Mouse (Mus musculus) liver, postnatal 0 days (tissue): ENCODE data around the gene Zc3h7b. TPM values are rescaled to one million over a fixed set of nuclear protein-coding genes. Genes with fewer than 3 reads are reported as not detected.

Experiments used
- ATAC-seq: fragments of 200-750 bp; cut with Nextera tagmentation; 2 replicates; pipeline ENCODE4 v1.8.0; 2017; ENCODE audit warnings: mild to moderate bottlenecking, moderate library complexity
- DNase-seq: peaks from one replicate; pipeline ENCODE4 v3.0.0-alpha.2; 2016
- H3K27ac ChIP-seq: fragments of 300-500 bp; sonication (generic); 2 replicates; pipeline ENCODE4 v1.5.1; 2014; ENCODE audit warnings: antibody characterized with exemption, moderate library complexity, mild to moderate bottlenecking, low read depth
- H3K27me3 ChIP-seq: fragments of 300-500 bp; sonication (generic); 2 replicates; pipeline ENCODE4 v1.6.1; 2014; ENCODE audit warnings: low read length, control low read depth, mixed read lengths; ENCODE audit not compliant: insufficient read depth
- H3K36me3 ChIP-seq: fragments of 300-500 bp; sonication (generic); replicated peaks from 2 replicates; pipeline ENCODE4 v1.6.1; 2014; ENCODE audit warnings: mild to moderate bottlenecking, control low read depth, low read length, moderate library complexity, mixed read lengths; ENCODE audit not compliant: insufficient read depth
- H3K4me1 ChIP-seq: fragments of 300-500 bp; sonication (generic); 2 replicates; pipeline ENCODE4 v1.6.1; 2014; ENCODE audit warnings: antibody characterized with exemption, mild to moderate bottlenecking, control low read depth; ENCODE audit not compliant: insufficient read depth
- H3K4me2 ChIP-seq: fragments of 300-500 bp; sonication (generic); 2 replicates; pipeline ENCODE4 v1.6.1; 2014; ENCODE audit warnings: low read depth, mild to moderate bottlenecking, low read length, moderate library complexity, mixed read lengths
- H3K4me3 ChIP-seq: fragments of 300-500 bp; sonication (generic); 2 replicates; pipeline ENCODE4 v1.5.1; 2014; ENCODE audit warnings: low read depth, low read length
- H3K9ac ChIP-seq: fragments of 300-500 bp; sonication (generic); replicated peaks from 2 replicates; pipeline ENCODE4 v1.6.1; 2014; ENCODE audit warnings: mild to moderate bottlenecking, moderate library complexity
- H3K9me3 ChIP-seq: fragments of 300-500 bp; sonication (generic); 2 replicates; pipeline ENCODE4 v1.6.1; 2016; ENCODE audit warnings: mild to moderate bottlenecking, control low read depth, low read length, mixed read lengths
- CTCF ChIP-seq: sonication (generic); IDR thresholded peaks from 2 replicates; pipeline ENCODE4 v1.5.1; 2016; ENCODE audit warnings: antibody characterized with exemption, low read depth
- EP300 ChIP-seq: IDR thresholded peaks from 2 replicates; pipeline ENCODE4 v1.6.1; 2016; ENCODE audit warnings: antibody characterized with exemption, low read depth, mild to moderate bottlenecking
- WGBS: fragments of 180-500 bp; shearing (Covaris S2); extraction: QIAGEN DNeasy Blood & Tissue Kit; methylation state at CpG from one replicate; pipeline ENCODE4 v1.1.7; 2014; ENCODE audit not compliant: insufficient replicate concordance; 5-methylcytosine and 5-hydroxymethylcytosine counted together
- polyA plus RNA-seq: library from polyadenylated mRNA; unstranded; fragments of >200 nt; fragmentation: Nextera tagmentation; extraction: Ambion mirVana; gene quantifications from 2 replicates; pipeline ENCODE4 v1.2.1, GENCODE M21; 2015

Gene Zc3h7b
- polyA plus RNA-seq, 1 experiment from 2014 or later, result 4.2 TPM

GRCm38 (mm10) chr15:81812287-81812686 lies 67.4 kb downstream of the Zc3h7b start:
- no peak for DNase-seq
- Histone ChIP-seq H3K27ac (peak overlapping the region; percentile 92), H3K27me3 (no peaks in the 10 kb centered on the region), H3K4me3 (peak overlapping the region; percentile 58), H3K4me2 (peak overlapping the region; percentile 83), H3K4me1 (peaks cover 26% of the 10 kb centered on the region), H3K9me3 (no peaks in the 10 kb centered on the region), H3K9ac (peak overlapping the region; percentile 67), H3K36me3 (peaks cover 16% of the 10 kb centered on the region)
- 44% methylated on average over 3 of the region's 3 CpGs for WGBS
- no peak for ATAC-seq
- TF ChIP-seq EP300 (no peak), CTCF (no peak)

DNA sequence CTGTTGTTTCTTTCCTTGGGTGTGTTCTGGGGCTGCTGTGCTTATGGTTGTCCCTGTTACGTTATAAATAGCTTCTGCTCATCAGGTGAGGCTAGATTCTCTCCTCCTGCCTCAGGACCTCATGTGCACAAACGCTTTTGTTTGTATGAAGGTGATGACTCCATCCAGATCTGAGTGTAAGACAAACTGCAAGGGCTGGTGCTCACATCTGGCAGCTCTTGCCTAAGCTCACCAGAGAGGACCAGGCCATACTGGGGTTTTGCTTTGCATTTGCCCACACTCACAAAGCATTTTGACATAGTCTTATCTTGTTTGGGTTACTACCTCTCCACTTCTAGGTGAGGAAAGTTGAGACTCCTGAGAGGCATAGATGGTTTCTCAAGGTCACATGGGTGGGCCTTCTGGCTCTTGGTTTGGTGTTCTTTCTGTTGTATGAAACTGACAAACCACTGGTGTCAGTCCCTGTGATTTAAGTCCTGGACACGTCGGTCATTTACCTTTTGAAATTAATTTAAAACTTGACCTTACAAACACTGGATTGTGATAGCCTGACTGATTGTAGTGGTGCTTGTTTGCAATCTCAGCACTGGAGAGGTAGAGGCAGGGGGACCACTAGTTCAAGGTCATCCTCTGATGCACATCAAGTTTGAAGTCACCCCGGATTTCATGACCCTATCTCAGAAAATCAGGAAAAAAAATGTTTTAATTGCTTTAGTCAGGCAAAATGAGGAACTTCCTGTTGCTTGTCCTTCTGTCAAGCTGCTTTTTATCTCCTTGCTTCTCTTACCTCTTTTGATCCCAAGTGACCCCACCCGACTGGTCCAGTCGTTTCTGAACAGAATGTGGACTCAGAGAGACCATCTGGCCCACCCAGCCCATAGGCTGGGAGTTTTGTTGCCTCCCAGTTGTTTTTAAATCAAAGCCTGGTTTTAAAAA lies 68.1 kb downstream of the Zc3h7b start:
- TF ChIP-seq CTCF, result no peak
- TF ChIP-seq EP300, result no peak
- 37% methylated on average over 7 of the region's 7 CpGs for WGBS
- peak overlapping the region; percentile 67; the same call in 1 of the 2 replicates for H3K9ac ChIP-seq
- peak overlapping the region; percentile 58; the same call in 1 of the 2 replicates for H3K4me3 ChIP-seq
- no peak for ATAC-seq
- no peak for DNase-seq
- peak overlapping the region; percentile 83 for H3K4me2 ChIP-seq
- H3K4me1 ChIP-seq, result peaks cover 26% of the 10 kb centered on the region
- peak overlapping the region; percentile 92 for H3K27ac ChIP-seq
- H3K9me3 ChIP-seq, result no peaks in the 10 kb centered on the region
- peaks cover 21% of the 10 kb centered on the region for H3K36me3 ChIP-seq
- H3K27me3 ChIP-seq, result no peaks in the 10 kb centered on the region

DNA sequence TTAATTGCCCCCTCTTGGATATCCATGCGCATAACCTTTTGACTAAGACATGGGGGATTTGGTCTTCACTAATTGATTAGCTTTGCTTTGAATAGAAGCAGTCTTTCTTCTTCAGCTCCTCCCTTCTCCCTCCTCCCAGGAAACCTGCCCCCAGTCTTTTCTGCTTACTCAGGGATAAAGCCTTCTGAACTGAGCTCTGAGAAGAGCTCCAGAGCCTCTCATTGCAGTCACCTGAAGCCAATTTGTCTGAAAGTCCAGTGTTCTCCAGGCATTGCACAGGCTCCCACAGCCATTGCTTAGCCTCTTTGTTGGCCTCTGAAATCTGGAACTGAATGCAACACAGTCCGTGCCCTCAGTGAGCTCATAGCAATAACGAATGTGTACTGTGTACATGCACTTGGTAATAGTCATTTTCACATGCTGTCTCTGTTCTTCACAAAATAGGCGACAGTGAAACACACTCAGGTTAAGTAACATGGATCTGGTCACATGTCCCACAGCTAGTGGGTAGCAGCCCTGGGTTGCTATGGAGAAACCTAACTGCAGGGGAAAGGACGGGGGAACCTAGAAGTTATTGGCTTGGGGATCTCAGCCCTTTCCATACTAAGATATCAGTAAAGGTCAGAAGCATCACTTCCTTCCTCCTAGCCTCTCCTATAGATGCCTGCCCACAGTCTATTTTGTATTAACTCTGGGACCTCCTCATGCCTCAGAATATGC lies 69.3 kb downstream of the Zc3h7b start:
- 59% methylated on average over 5 of the region's 5 CpGs for WGBS

DNA sequence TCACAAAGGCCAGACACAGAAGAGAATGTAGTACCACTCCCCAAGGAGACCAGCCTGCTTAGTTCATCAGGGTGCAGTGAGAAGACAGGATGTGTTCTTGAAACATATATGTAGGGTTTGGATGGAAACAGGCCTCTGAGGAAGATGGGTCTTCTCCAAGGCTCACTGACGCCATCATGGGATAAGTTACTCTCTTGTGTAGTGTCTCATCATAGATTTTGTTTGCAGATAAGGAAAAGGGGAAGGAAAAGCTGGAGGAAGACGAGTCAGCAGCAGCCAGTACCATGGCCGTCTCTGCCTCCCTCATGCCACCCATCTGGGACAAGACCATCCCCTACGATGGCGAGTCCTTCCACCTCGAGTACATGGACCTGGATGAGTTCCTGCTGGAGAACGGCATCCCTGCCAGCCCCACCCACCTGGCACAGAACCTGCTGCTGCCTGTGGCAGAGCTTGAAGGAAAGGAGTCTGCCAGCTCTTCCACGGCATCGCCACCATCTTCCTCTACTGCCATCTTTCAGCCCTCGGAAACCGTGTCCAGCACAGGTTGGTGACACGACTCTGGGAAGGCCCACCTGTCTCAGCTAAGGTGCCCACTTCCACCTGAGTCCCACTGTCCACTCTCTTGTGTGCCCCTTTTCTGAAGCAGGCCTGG lies 70.0 kb downstream of the Zc3h7b start:
- TF ChIP-seq EP300 (no peak), CTCF (no peak)
- no peak overlapping the region for H3K4me3 ChIP-seq
- H3K4me1 ChIP-seq, result peaks cover 20% of the 10 kb centered on the region
- H3K9ac ChIP-seq, result no peak overlapping the region
- H3K27me3 ChIP-seq, result no peaks in the 10 kb centered on the region
- DNase-seq, result no peak
- H3K27ac ChIP-seq, result no peak overlapping the region
- WGBS, result 71% methylated on average over 12 of the region's 12 CpGs
- no peaks in the 10 kb centered on the region for H3K9me3 ChIP-seq
- no peak overlapping the region for H3K4me2 ChIP-seq
- peaks cover 21% of the 10 kb centered on the region for H3K36me3 ChIP-seq
- ATAC-seq, result no peak

More for the DNA sequence above, 69.3 kb downstream of the Zc3h7b start:
- Histone ChIP-seq H3K9ac (no peak overlapping the region), H3K9me3 (no peaks in the 10 kb centered on the region), H3K36me3 (peaks cover 21% of the 10 kb centered on the region), H3K27ac (no peak overlapping the region), H3K4me1 (peaks cover 26% of the 10 kb centered on the region), H3K4me3 (no peak overlapping the region), H3K4me2 (no peak overlapping the region), H3K27me3 (no peaks in the 10 kb centered on the region)
- no peak for ATAC-seq
- no peak for DNase-seq
- TF ChIP-seq EP300 (no peak), CTCF (no peak)

- Histone ChIP-seq H3K27ac (no peak overlapping the region), H3K9me3 (no peaks in the 10 kb centered on the region), H3K4me3 (no peak overlapping the region), H3K4me1 (peaks cover under 1% of the 10 kb centered on the region), H3K27me3 (no peaks in the 10 kb centered on the region), H3K36me3 (peaks cover 27% of the 10 kb centered on the region), H3K4me2 (no peak overlapping the region), H3K9ac (no peak overlapping the region)
- ATAC-seq, result no peak
- DNase-seq, result no peak
- TF ChIP-seq EP300 (no peak), CTCF (no peak)
- 69% methylated on average over 3 of the region's 3 CpGs for WGBS
These were observed 73.5 kb downstream of the Zc3h7b start for GRCm38 (mm10) chr15:81818404-81818803.

DNA sequence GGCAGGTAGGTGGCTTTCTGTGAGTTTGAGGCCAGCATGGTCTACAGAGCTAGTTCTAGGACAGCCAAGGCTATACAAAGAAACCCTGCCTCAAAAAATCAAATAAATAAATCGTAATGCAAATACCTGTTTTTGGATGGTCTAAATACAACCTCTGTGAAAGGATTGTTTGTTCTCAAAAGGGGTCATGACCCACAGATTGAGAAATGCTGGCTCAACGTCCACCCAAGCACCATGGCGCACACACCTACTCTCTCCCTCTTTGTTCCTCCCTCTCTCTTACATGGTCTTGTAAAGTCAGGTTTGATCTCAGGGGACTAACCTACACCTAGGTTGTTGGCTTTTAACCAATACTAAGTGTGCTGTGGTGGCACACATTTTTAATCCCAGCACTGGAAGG lies 77.8 kb downstream of the Zc3h7b start:
- Histone ChIP-seq H3K9me3 (no peaks in the 10 kb centered on the region), H3K4me2 (no peak overlapping the region), H3K4me3 (no peak overlapping the region), H3K27me3 (no peaks in the 10 kb centered on the region), H3K27ac (peak overlapping the region; percentile 17; the same call in 1 of the 2 replicates), H3K9ac (no peak overlapping the region), H3K4me1 (no peaks in the 10 kb centered on the region; the same call in 1 of the 2 replicates), H3K36me3 (peaks cover 8% of the 10 kb centered on the region; the same call in 1 of the 2 replicates)
- DNase-seq (no peak), ATAC-seq (peak; percentile 86)
- WGBS, result 61% methylated on average over 3 of the region's 3 CpGs
- TF ChIP-seq CTCF, result no peak
- TF ChIP-seq EP300, result no peak
